Mouse (Mus musculus) cerebellum, adult 11-12 months (tissue): Measurements from ENCODE around the gene Mttp.
"Not testable (repeated sequence)": the region's sequence is repeated elsewhere in the genome, so short reads cannot be mapped to it uniquely, and the experiment has no call there.

Experiments
- DNase-seq: peaks from one replicate; pipeline ENCODE4 v3.0.0; 2022

The Mttp gene

GRCm38 (mm10) chr3:138144642-138145171, at the start of gene Mttp:
Gene Mttp (minus strand): TSS chr3:138144968.
- peak; percentile 65 for DNase-seq

DNA sequence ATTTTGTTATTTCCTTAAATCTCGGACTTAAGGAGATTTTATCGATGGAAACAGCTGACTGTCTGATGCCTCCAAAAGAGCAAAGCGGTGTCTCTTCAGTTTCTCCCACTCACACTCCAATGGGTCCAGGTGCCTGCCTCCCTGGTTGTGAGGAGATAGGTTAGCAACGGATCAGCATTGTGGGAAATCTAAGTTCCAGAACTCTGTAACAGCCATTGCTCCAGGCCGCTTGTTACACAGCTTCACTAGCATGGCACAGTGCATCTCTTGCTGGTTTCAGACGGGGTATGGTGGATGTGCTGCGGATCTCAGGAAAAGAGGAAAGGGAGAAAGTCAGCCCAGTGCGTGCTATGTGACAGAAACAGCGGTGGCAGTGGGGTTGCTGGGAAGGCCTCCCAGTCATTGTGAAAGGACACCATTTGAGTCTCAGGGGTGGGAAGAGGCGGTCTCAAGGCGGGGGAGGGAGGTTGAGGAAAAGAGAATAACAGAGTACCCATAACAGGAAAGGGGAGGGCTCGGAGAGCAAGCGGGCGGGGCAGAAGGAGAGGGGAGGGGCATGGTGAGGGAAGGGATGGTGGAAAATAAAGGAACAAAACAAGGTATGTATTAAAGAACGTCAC, 49.0 kb upstream of the Mttp start, which contains the start of gene 4930579F01Rik:
TSS of gene 4930579F01Rik (minus strand) at position 143 of the 620 bp plus-strand sequence.
- no peak for DNase-seq

GRCm38 (mm10) chr3:138192260-138192659, 47.5 kb upstream of the Mttp start:
- no peak for DNase-seq

GRCm38 (mm10) chr3:138185995-138186930, 41.5 kb upstream of the Mttp start:
- DNase-seq, result no peak

GRCm38 (mm10) chr3:138185290-138185689, 40.5 kb upstream of the Mttp start:
- no peak for DNase-seq

DNA sequence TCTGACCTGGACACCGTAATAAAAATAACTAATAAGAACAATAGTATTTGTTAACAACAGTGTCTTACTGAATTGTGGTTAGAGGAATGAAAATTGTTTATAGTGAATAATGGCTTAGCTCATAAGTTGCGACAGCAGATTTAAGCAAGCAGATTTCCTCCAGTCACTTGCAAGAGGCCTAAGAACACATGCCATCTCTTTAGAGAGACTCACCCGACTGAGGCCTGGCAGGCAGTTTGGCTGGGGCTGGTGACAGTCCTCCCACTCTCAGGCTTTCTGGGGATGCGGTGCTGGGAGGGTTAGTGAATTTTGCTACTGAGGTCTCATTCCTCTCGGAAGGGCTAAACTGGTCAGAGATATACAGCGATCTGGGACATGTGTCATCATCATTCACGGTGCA, 38.6 kb upstream of the Mttp start:
- no peak for DNase-seq

- no peak for DNase-seq
Measured at GRCm38 (mm10) chr3:138182019-138182418, 37.3 kb upstream of the Mttp start.

DNA sequence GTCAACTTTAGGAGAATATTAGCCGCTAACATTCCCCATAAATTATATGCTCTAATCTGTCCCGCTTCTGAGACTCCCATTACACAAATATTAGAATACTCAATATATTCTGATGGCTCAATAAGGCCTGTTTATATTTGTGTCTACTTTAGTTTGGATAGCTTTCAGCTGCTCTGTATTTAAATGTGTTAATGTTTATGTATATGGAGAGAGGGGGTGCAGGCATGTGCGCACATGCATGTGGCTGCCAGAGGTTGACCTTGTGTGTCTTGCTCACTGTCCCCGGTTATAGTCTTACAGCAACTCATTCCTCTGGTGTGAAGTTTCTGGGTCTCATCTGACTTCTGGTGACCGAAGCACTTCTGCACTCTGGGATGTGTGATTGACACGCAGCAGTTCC, 30.8 kb upstream of the Mttp start:
- DNase-seq, result no peak

- no peak for DNase-seq
Measured at GRCm38 (mm10) chr3:138173291-138173690, 28.5 kb upstream of the Mttp start.

GRCm38 (mm10) chr3:138162553-138163183, 17.9 kb upstream of the Mttp start:
- DNase-seq, result no peak

DNA sequence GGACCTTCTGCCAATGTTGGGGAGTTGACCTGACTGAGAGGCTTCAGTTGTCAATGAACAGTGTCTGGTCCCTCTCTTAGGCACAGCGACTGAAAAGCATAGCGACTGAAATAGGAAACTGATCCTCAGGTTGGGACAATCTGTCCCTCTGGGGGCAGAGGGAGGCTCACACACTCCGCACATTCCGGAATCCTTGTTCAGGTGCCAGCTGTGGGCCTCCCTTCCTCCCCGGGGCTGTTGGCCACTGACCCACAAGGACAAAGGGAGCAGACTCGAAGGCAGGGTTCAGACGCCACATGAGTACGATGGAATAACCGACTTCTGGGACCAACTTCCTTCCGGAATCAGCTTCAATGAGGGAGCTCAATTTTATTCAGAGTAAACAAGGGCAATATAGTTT, 16.9 kb upstream of the Mttp start:
- DNase-seq, result no peak

- no peak for DNase-seq
Measured at GRCm38 (mm10) chr3:138156651-138157050, 11.9 kb upstream of the Mttp start.

GRCm38 (mm10) chr3:138155062-138155461, 10.3 kb upstream of the Mttp start:
- no peak for DNase-seq

- no peak for DNase-seq
Measured at GRCm38 (mm10) chr3:138148811-138149210, 4.0 kb upstream of the Mttp start.

DNA sequence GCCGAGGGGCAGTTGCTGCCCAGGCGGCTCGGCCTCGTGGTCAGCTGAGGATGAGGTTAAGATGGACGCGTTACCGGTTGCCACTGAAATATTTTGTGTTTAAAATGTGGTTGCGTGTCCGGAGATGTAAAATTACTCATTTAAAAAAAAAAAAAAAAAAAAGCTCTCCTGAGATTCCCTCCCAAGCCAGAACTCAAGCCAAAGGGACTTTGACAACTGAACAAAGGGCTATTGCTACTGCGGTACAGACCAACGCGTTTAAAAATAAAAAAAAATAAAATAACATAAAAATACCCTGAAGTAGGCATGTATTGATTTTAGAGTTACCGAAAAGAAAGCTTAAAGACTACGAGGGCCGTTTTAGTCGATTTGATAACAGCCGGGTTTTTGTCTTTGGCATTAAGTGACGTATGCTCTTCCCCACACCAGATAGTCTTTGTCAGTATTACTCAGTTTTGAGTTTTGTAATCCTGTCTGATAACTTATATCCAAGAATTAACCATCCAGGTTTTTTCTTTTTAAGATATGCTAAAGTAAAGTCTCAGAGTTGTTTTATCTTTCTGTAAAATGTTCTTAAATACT, 617 bp downstream of the Mttp start:
- DNase-seq, result no peak

DNA sequence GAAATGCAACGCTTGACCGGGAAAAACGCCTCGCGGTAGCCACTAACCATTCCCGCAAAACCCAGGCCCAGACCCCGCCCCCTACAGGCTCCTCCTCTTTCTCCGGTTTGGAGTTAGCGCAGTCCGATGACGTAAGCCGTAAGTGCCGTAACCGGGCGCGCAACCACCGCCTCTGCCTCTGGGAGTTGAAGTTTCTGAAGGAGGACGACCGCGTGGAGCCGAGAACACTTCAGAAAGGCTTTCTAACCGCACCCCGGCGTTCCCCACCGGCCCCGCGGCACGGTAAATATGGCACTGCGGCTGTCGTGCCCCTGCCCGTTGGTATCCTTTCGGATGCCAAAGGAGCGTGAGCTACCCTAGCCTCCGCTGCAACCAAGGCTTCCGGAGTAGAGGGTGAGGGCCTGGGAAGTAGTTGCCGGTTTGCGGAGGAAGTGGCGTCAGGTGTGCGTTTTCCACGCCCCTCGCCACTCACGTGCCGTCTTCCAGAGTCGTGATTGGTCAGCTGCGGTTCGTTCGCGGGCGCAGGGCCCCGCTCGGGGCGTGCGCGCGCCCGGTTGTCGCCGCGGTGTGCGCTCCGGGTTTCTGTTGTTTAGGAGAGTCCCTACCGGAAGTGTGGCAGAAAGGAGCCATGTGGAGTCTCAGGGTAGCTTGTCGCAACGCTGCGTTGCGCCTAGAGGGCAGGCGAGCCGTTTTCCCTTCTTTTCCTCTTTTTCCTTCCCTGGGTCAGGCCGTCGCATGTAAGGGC, 1.3 kb downstream of the Mttp start, which contains the start of gene Trmt10a:
TSS of gene Trmt10a (plus strand) at position 134 of the 745 bp plus-strand sequence.
- peak; percentile 98 for DNase-seq

- DNase-seq, result no peak
Measured at GRCm38 (mm10) chr3:138142733-138143314, 1.9 kb downstream of the Mttp start.

- peak; percentile 30 for DNase-seq
Measured at GRCm38 (mm10) chr3:138142052-138142732, 2.6 kb downstream of the Mttp start.

GRCm38 (mm10) chr3:138139663-138140062, 5.1 kb downstream of the Mttp start:
- no peak for DNase-seq

DNA sequence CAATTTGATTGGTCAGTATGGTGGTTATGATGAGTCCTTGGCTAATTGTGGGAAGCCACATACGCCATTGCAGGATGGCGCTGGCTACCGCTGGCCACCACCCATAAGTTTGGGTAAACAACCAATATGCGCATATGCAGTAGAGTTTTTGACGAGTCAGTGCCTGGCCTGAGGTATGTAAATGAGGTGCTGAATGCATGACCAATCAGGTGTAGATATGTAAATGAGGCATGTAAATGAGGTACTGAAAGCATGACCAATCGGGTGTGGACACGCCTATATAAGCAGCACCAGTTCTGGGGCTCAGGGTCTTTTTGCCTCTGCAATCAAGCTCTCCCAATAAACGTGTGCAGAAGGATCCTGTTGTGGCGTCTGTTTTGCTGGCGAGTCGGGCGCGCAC, 6.6 kb downstream of the Mttp start:
- not testable (repeated sequence) for DNase-seq

DNA sequence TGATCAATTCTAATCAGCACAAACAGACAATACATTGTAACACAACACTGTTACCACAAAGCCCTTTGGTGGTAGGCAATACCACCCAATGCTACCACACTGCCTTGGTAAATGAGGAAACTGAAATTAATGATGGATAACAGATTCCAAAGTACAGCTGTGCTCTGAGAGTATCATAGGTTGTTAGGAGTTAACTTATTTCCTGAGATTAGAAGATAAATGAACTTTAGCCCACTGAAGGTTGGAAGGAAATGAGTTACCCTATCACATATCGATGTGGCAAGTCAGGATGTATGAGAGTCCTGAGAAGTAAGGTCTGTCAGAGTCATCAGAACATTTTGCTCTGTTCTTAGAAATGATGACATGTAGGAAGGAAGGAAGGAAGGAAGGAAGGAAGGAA, 10.2 kb downstream of the Mttp start:
- DNase-seq, result no peak
